Mouse (Mus musculus) c-Kit-negative CD71-positive TER-119-positive erythroid progenitor cells, embryonic 14.5 days (primary cell): Measurements from ENCODE around the gene Iqgap1.
"Not testable (repeated sequence)": the region's sequence is repeated elsewhere in the genome, so short reads cannot be mapped to it uniquely, and the experiment has no call there.

ENCODE experiments used
- DNase-seq: peaks from one replicate; pipeline ENCODE4 v3.0.0-alpha.2; 2013; ENCODE audit warnings: low read depth, low spot score

Gene Iqgap1

GRCm38 (mm10) chr7:80843910-80844640 lies 18.3 kb upstream of the Iqgap1 start:
- DNase-seq = no peak

GRCm38 (mm10) chr7:80843176-80843575 lies 17.4 kb upstream of the Iqgap1 start:
- DNase-seq = no peak

GRCm38 (mm10) chr7:80842132-80842531 lies 16.4 kb upstream of the Iqgap1 start:
- DNase-seq = no peak

- no peak for DNase-seq
These were observed 15.2 kb upstream of the Iqgap1 start for GRCm38 (mm10) chr7:80840937-80841336.

GRCm38 (mm10) chr7:80840241-80840640 lies 14.5 kb upstream of the Iqgap1 start:
- no peak for DNase-seq

- no peak for DNase-seq
These were observed 14.0 kb upstream of the Iqgap1 start for GRCm38 (mm10) chr7:80839755-80840154.

- no peak for DNase-seq
These were observed 12.5 kb upstream of the Iqgap1 start for GRCm38 (mm10) chr7:80838247-80838646.

- no peak for DNase-seq
These were observed 12.0 kb upstream of the Iqgap1 start for GRCm38 (mm10) chr7:80837736-80838135.

GRCm38 (mm10) chr7:80835984-80836652 lies 10.3 kb upstream of the Iqgap1 start:
- no peak for DNase-seq

- DNase-seq = no peak
These were observed 8.1 kb upstream of the Iqgap1 start for GRCm38 (mm10) chr7:80833651-80834532.

- not testable (repeated sequence) for DNase-seq
These were observed 7.3 kb upstream of the Iqgap1 start for GRCm38 (mm10) chr7:80832996-80833650.

- no peak for DNase-seq
These were observed 6.4 kb upstream of the Iqgap1 start for GRCm38 (mm10) chr7:80832191-80832590.

GRCm38 (mm10) chr7:80830193-80830803 lies 4.5 kb upstream of the Iqgap1 start:
- no peak for DNase-seq

GRCm38 (mm10) chr7:80828146-80828860 lies 2.5 kb upstream of the Iqgap1 start:
- no peak for DNase-seq

- DNase-seq = no peak
These were observed 1.7 kb downstream of the Iqgap1 start for GRCm38 (mm10) chr7:80823875-80824682.

GRCm38 (mm10) chr7:80823267-80823666 lies 2.5 kb downstream of the Iqgap1 start:
- no peak for DNase-seq

- no peak for DNase-seq
These were observed 4.9 kb downstream of the Iqgap1 start for GRCm38 (mm10) chr7:80820838-80821237.

- DNase-seq = no peak
These were observed 9.1 kb downstream of the Iqgap1 start for GRCm38 (mm10) chr7:80816641-80817040.

GRCm38 (mm10) chr7:80813397-80813796 lies 12.4 kb downstream of the Iqgap1 start:
- no peak for DNase-seq

GRCm38 (mm10) chr7:80806331-80806730 lies 19.4 kb downstream of the Iqgap1 start:
- no peak for DNase-seq
